Mouse (Mus musculus) lung, adult 2 months (tissue): ENCODE measurements around the gene Brd9.

Source experiments
- CTCF ChIP-seq: fragments of 200-500 bp; IDR thresholded peaks from 2 replicates; pipeline ENCODE4 v1.5.1; 2011; ENCODE audit warnings: mild to moderate bottlenecking, low read length, control low read depth; ENCODE audit not compliant: insufficient read depth
- POLR2A ChIP-seq: fragments of 200-500 bp; IDR thresholded peaks from 2 replicates; pipeline ENCODE4 v1.6.1; 2011; ENCODE audit warnings: low read depth, mild to moderate bottlenecking, control low read depth, low read length, borderline replicate concordance; ENCODE audit errors: extremely low read depth

DNA sequence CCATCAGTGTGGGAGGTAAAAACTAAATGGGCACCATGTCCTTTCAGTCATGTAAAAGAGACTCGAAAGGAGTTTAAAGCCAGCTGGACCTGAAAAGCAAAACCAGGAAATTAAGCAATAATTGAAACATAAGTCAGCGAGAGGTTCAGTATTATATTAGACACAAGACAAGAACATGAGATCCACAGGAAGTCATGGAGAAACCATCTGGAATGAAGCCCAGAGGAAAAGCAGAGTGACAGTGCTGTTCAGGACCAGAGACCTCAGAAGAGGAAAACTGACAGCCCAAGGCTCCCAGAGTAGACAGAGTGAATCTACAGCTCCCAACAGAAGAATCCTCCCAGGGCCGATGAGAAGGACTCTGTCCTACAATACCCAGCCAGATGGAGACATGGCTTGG lies 40.0 kb upstream of the Brd9 start:
- TF ChIP-seq CTCF (no peak), POLR2A (no peak)
